Mouse (Mus musculus): Measurements from ENCODE around the gene Cenpm. TPM values are rescaled to one million over a fixed set of nuclear protein-coding genes. Genes with fewer than 3 reads are reported as not detected.
"Not testable (repeated sequence)": the region's sequence is repeated elsewhere in the genome, so short reads cannot be mapped to it uniquely, and the experiment has no call there.

The Cenpm gene
- polyA plus RNA-seq, 1 experiment = 3.4 TPM

GRCm38 (mm10) chr15:82251579-82251978 lies 7.0 kb upstream of the Cenpm start:
- no peaks in the 10 kb centered on the region for H3K4me1 ChIP-seq (ENCODE audit: control insufficient read depth, insufficient read depth, low read length)
- H3K4me3 ChIP-seq (replicated peaks; ENCODE audit: extremely low read depth, low read depth, low read length) = no peak overlapping the region
- DNase-seq = no peak
- WGBS = 93% methylated on average over 3 of the region's 3 CpGs
- TF ChIP-seq POLR2A (IDR thresholded peaks at IDR 0.05; ENCODE audit: borderline replicate concordance, extremely low read depth, low read depth, low read length) (no peak), CTCF (IDR thresholded peaks at IDR 0.05; ENCODE audit: insufficient read depth, low read length) (no peak)

GRCm38 (mm10) chr15:82247131-82247776 lies 2.7 kb upstream of the Cenpm start:
- no peak for DNase-seq
- TF ChIP-seq POLR2A (IDR thresholded peaks at IDR 0.05; ENCODE audit: borderline replicate concordance, extremely low read depth, low read depth, low read length) (no peak), CTCF (IDR thresholded peaks at IDR 0.05; ENCODE audit: insufficient read depth, low read length) (no peak)
- peaks cover 5% of the 10 kb centered on the region for H3K4me1 ChIP-seq (ENCODE audit: control insufficient read depth, insufficient read depth, low read length)
- WGBS = 53% methylated on average over 3 of the region's 3 CpGs
- H3K4me3 ChIP-seq (replicated peaks; ENCODE audit: extremely low read depth, low read depth, low read length) = no peak overlapping the region

- DNase-seq; H3K4me1 ChIP-seq (ENCODE audit: control insufficient read depth, insufficient read depth, low read length): not testable (repeated sequence)
- H3K4me3 ChIP-seq (replicated peaks; ENCODE audit: extremely low read depth, low read depth, low read length) = peak overlapping the region; percentile 31
- WGBS = 21% methylated on average over 9 of the region's 9 CpGs
Observed at GRCm38 (mm10) chr15:82244805-82245161, 235 bp upstream of the Cenpm start.

- peak overlapping the region; percentile 84 for H3K4me3 ChIP-seq (replicated peaks; ENCODE audit: extremely low read depth, low read depth, low read length)
- H3K4me1 ChIP-seq (ENCODE audit: control insufficient read depth, insufficient read depth, low read length) = peaks cover 5% of the 10 kb centered on the region
- under 1% methylated on average over 12 of the region's 12 CpGs for WGBS
- DNase-seq = no peak
- TF ChIP-seq CTCF (IDR thresholded peaks at IDR 0.05; ENCODE audit: insufficient read depth, low read length) = no peak
- no peak for TF ChIP-seq POLR2A (IDR thresholded peaks at IDR 0.05; ENCODE audit: borderline replicate concordance, extremely low read depth, low read depth, low read length)
Observed at GRCm38 (mm10) chr15:82243742-82244114, 820 bp downstream of the Cenpm start.

DNA sequence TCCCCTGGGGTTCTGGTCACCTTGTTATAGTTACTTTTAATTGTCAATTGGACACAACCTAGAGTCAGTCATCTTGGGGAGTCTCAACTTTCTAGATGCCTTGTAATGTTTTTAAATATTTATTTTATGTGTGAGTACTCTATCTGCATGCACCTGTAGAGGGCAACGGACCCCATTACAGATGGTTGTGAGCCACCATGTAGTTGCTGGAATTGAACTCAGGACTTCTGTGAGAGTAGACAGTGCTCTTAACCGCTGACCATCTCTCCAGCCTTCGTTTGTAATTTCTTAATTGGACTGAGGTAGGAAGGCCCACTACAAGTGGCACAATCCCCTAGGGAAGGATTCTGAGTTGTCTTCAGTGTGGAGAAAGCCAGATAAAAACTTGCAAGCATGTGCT lies 1.2 kb downstream of the Cenpm start:
- H3K4me3 ChIP-seq (replicated peaks; ENCODE audit: extremely low read depth, low read depth, low read length) = no peak overlapping the region

GRCm38 (mm10) chr15:82236565-82236964 lies 8.0 kb downstream of the Cenpm start:
- peak; percentile 86 for DNase-seq
- WGBS = 22% methylated on average over 5 of the region's 5 CpGs
- TF ChIP-seq POLR2A (IDR thresholded peaks at IDR 0.05; ENCODE audit: borderline replicate concordance, extremely low read depth, low read depth, low read length) = no peak
- TF ChIP-seq CTCF (IDR thresholded peaks at IDR 0.05; ENCODE audit: insufficient read depth, low read length) = peak; percentile 98
- Histone ChIP-seq H3K4me3 (replicated peaks; ENCODE audit: extremely low read depth, low read depth, low read length) (no peak overlapping the region), H3K4me1 (ENCODE audit: control insufficient read depth, insufficient read depth, low read length) (no peaks in the 10 kb centered on the region)

More for the DNA sequence above, 1.2 kb downstream of the Cenpm start:
- TF ChIP-seq CTCF (IDR thresholded peaks at IDR 0.05; ENCODE audit: insufficient read depth, low read length) = no peak
- WGBS = 65% methylated on average over 3 of the region's 3 CpGs
- H3K4me1 ChIP-seq (ENCODE audit: control insufficient read depth, insufficient read depth, low read length) = peaks cover 5% of the 10 kb centered on the region
- no peak for DNase-seq

DNA sequence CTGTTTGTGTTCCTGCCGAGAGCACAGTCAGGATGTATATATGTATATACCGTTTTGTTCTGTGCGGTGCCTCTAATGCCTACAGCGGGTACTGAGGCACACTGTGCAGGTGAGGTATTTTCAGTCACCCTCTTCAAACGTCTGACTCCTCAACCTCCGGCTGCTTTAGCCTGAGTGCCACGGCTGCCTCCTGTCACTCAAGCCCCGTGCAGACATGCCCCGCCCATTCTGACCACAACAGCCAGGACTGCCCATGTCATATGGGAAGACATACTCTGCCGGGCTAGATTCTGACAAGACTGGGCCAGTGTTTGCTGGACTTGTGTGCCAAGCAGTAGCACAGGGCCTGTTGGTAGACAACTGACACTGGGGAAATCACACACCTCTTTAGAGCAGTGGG lies 8.9 kb downstream of the Cenpm start:
- DNase-seq = no peak
- WGBS = 57% methylated on average over 10 of the region's 10 CpGs
- Histone ChIP-seq H3K4me1 (ENCODE audit: control insufficient read depth, insufficient read depth, low read length) (no peaks in the 10 kb centered on the region), H3K4me3 (replicated peaks; ENCODE audit: extremely low read depth, low read depth, low read length) (no peak overlapping the region)
- no peak for TF ChIP-seq POLR2A (IDR thresholded peaks at IDR 0.05; ENCODE audit: borderline replicate concordance, extremely low read depth, low read depth, low read length)
- TF ChIP-seq CTCF (IDR thresholded peaks at IDR 0.05; ENCODE audit: insufficient read depth, low read length) = no peak

- Histone ChIP-seq H3K4me3 (replicated peaks; ENCODE audit: extremely low read depth, low read depth, low read length) (no peak overlapping the region), H3K4me1 (ENCODE audit: control insufficient read depth, insufficient read depth, low read length) (no peaks in the 10 kb centered on the region)
- no peak for DNase-seq
- 75% methylated on average over 4 of the region's 4 CpGs for WGBS
- TF ChIP-seq POLR2A (IDR thresholded peaks at IDR 0.05; ENCODE audit: borderline replicate concordance, extremely low read depth, low read depth, low read length) = no peak
- TF ChIP-seq CTCF (IDR thresholded peaks at IDR 0.05; ENCODE audit: insufficient read depth, low read length) = no peak
Observed at GRCm38 (mm10) chr15:82232651-82233050, 11.9 kb downstream of the Cenpm start.

GRCm38 (mm10) chr15:82231591-82232378 lies 12.8 kb downstream of the Cenpm start:
- 67% methylated on average over 11 of the region's 11 CpGs for WGBS
- no peak for TF ChIP-seq CTCF (IDR thresholded peaks at IDR 0.05; ENCODE audit: insufficient read depth, low read length)
- no peak for TF ChIP-seq POLR2A (IDR thresholded peaks at IDR 0.05; ENCODE audit: borderline replicate concordance, extremely low read depth, low read depth, low read length)
- Histone ChIP-seq H3K4me3 (replicated peaks; ENCODE audit: extremely low read depth, low read depth, low read length) (no peak overlapping the region), H3K4me1 (ENCODE audit: control insufficient read depth, insufficient read depth, low read length) (no peaks in the 10 kb centered on the region)
- no peak for DNase-seq

GRCm38 (mm10) chr15:82231100-82231499 lies 13.4 kb downstream of the Cenpm start:
- Histone ChIP-seq H3K4me1 (ENCODE audit: control insufficient read depth, insufficient read depth, low read length) (no peaks in the 10 kb centered on the region), H3K4me3 (replicated peaks; ENCODE audit: extremely low read depth, low read depth, low read length) (no peak overlapping the region)
- 62% methylated on average over 4 of the region's 4 CpGs for WGBS
- TF ChIP-seq POLR2A (IDR thresholded peaks at IDR 0.05; ENCODE audit: borderline replicate concordance, extremely low read depth, low read depth, low read length) (no peak), CTCF (IDR thresholded peaks at IDR 0.05; ENCODE audit: insufficient read depth, low read length) (no peak)
- no peak for DNase-seq
